Mouse (Mus musculus) midbrain, embryonic 14.5 days (tissue): Measurements from ENCODE around the gene Gm42906. TPM values are rescaled to one million over a fixed set of nuclear protein-coding genes. Genes with fewer than 3 reads are reported as not detected.

Source experiments
- ATAC-seq: fragments of 200-750 bp; cut with Nextera tagmentation; 2 replicates; pipeline ENCODE4 v1.8.0; 2017; ENCODE audit warnings: moderate number of reproducible peaks, moderate library complexity; ENCODE audit not compliant: low FRiP score, low TSS enrichment
- DNase-seq: peaks from one replicate; pipeline ENCODE4 v3.0.0-alpha.2; 2015
- H3K27ac ChIP-seq: fragments of 300-500 bp; sonication (generic); replicated peaks from 2 replicates; pipeline ENCODE4 v1.5.1; 2014; ENCODE audit warnings: mild to moderate bottlenecking, low read depth, low read length, moderate library complexity
- H3K27me3 ChIP-seq: fragments of 300-500 bp; sonication (generic); 2 replicates; pipeline ENCODE4 v1.6.1; 2014; ENCODE audit warnings: low read length, control low read depth, mixed read lengths; ENCODE audit not compliant: control insufficient read depth, insufficient read depth
- H3K36me3 ChIP-seq: fragments of 300-500 bp; sonication (generic); 2 replicates; pipeline ENCODE4 v1.6.1; 2014; ENCODE audit warnings: low read length, control low read depth; ENCODE audit not compliant: control insufficient read depth, insufficient read depth
- H3K4me1 ChIP-seq: fragments of 300-500 bp; sonication (generic); 2 replicates; pipeline ENCODE4 v1.6.1; 2014; ENCODE audit warnings: mild to moderate bottlenecking, antibody characterized with exemption, low read length, control low read depth; ENCODE audit not compliant: control insufficient read depth, insufficient read depth
- H3K4me2 ChIP-seq: fragments of 300-500 bp; sonication (generic); 2 replicates; pipeline ENCODE4 v1.6.1; 2014; ENCODE audit warnings: mild to moderate bottlenecking, low read length, moderate library complexity
- H3K4me3 ChIP-seq: fragments of 300-500 bp; sonication (generic); replicated peaks from 2 replicates; pipeline ENCODE4 v1.5.1; 2014; ENCODE audit warnings: low read depth, low read length
- H3K9ac ChIP-seq: fragments of 300-500 bp; sonication (generic); replicated peaks from 2 replicates; pipeline ENCODE4 v1.6.1; 2014; ENCODE audit warnings: mild to moderate bottlenecking, low read length, moderate library complexity
- H3K9me3 ChIP-seq: fragments of 300-500 bp; sonication (generic); 2 replicates; pipeline ENCODE4 v1.6.1; 2016; ENCODE audit warnings: low read length, control low read depth, mixed read lengths; ENCODE audit not compliant: control insufficient read depth
- whole genome bisulfite sequencing: fragments of 180-500 bp; shearing (Covaris S2); extraction: QIAGEN DNeasy Blood & Tissue Kit; methylation state at CpG from one replicate; pipeline ENCODE4 v1.1.7; 2014; 5-methylcytosine and 5-hydroxymethylcytosine counted together
- polyA plus RNA-seq: library from polyadenylated mRNA; unstranded; fragments of >200 nt; fragmentation: Nextera tagmentation; extraction: Ambion mirVana; gene quantifications from 2 replicates; pipeline ENCODE4 v1.2.1, GENCODE M21; 2014

Gene Gm42906
- polyA plus RNA-seq, 1 experiment from 2014 or later = not detected

GRCm38 (mm10) chr5:151413617-151414016 lies 14.3 kb downstream of the Gm42906 start:
- ATAC-seq (no peak), DNase-seq (no peak)
- Histone ChIP-seq H3K9ac (no peak overlapping the region), H3K27ac (no peak overlapping the region), H3K36me3 (no peaks in the 10 kb centered on the region), H3K4me1 (peaks cover under 1% of the 10 kb centered on the region; the same call in 1 of the 2 replicates), H3K4me2 (no peak overlapping the region), H3K27me3 (no peaks in the 10 kb centered on the region), H3K9me3 (no peaks in the 10 kb centered on the region), H3K4me3 (no peak overlapping the region)
- 63% methylated on average over 3 of the region's 3 CpGs for WGBS

GRCm38 (mm10) chr5:151412666-151413463 lies 15.1 kb downstream of the Gm42906 start:
- Histone ChIP-seq H3K9ac (no peak overlapping the region), H3K4me2 (no peak overlapping the region), H3K27me3 (no peaks in the 10 kb centered on the region), H3K4me1 (peaks cover 6% of the 10 kb centered on the region; the same call in 1 of the 2 replicates), H3K36me3 (no peaks in the 10 kb centered on the region), H3K9me3 (no peaks in the 10 kb centered on the region), H3K27ac (no peak overlapping the region; the same call in 1 of the 2 replicates), H3K4me3 (no peak overlapping the region)
- ATAC-seq (no peak), DNase-seq (no peak)
- 64% methylated on average over 11 of the region's 11 CpGs for WGBS

DNA sequence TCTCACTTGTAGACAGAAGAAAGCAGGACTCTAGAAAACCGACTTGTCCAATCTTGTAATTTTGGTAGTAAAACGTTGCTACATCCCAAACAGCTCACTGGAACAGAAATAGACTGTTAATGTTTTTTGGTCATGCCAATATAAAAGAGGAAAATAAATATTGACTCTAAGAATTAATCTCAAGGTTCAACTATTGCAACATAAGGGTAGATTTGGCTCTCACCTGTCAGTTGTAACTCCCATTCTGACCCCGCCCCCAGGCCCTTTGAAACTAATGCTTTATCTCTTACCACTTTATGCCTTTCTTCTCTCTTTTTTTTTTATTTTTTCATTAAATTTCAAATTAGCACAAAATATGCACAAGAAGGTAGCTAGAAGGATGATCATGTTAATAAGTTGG lies 18.0 kb downstream of the Gm42906 start:
- WGBS = 74% methylated on average over 3 of the region's 3 CpGs

DNA sequence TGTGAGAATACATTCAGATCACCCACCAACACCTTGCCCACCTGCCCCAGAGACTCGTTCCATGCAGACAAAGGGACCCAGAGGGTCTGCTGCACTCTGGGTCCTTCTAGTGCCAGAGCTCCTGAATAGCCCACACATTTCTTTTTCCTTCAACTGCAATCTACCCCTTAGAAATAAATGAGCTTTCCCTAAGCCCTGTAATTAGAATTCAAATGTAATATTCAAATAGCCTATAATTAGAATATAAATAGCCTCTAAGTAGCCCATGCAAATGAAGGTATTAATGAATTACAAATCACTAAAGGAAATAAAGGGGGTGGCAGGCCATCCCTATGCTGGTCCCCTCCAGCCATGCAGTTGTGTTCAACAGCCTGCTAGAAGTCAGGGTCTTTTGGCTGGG lies 18.7 kb downstream of the Gm42906 start:
- Histone ChIP-seq H3K4me3 (no peak overlapping the region), H3K27ac (peak overlapping the region; percentile 68), H3K4me1 (peaks cover 9% of the 10 kb centered on the region; the same call in 1 of the 2 replicates), H3K36me3 (no peaks in the 10 kb centered on the region), H3K27me3 (no peaks in the 10 kb centered on the region), H3K9ac (no peak overlapping the region), H3K4me2 (no peak overlapping the region), H3K9me3 (no peaks in the 10 kb centered on the region)
- peak; percentile 60; the same call in 1 of the 2 replicates for ATAC-seq
- WGBS = 0% methylated on average over 1 of the region's 1 CpGs
- peak; percentile 45 for DNase-seq

More for the DNA sequence above, 18.0 kb downstream of the Gm42906 start:
- no peak overlapping the region for H3K9ac ChIP-seq
- no peak for DNase-seq
- H3K4me2 ChIP-seq = no peak overlapping the region
- no peak for ATAC-seq
- H3K27me3 ChIP-seq = no peaks in the 10 kb centered on the region
- peaks cover 9% of the 10 kb centered on the region; the same call in 1 of the 2 replicates for H3K4me1 ChIP-seq
- H3K4me3 ChIP-seq = no peak overlapping the region
- H3K27ac ChIP-seq = no peak overlapping the region
- H3K9me3 ChIP-seq = no peaks in the 10 kb centered on the region
- H3K36me3 ChIP-seq = no peaks in the 10 kb centered on the region

- no peak overlapping the region for H3K27ac ChIP-seq
- DNase-seq = no peak
- 12% methylated on average over 7 of the region's 7 CpGs for WGBS
Measured at GRCm38 (mm10) chr5:151408124-151408900, 19.7 kb downstream of the Gm42906 start.

GRCm38 (mm10) chr5:151407493-151407892 lies 20.5 kb downstream of the Gm42906 start:
- Histone ChIP-seq H3K4me2 (no peak overlapping the region), H3K9me3 (no peaks in the 10 kb centered on the region), H3K9ac (no peak overlapping the region), H3K27me3 (no peaks in the 10 kb centered on the region), H3K36me3 (no peaks in the 10 kb centered on the region), H3K27ac (no peak overlapping the region), H3K4me1 (peaks cover 9% of the 10 kb centered on the region; the same call in 1 of the 2 replicates), H3K4me3 (no peak overlapping the region)
- 96% methylated on average over 3 of the region's 3 CpGs for WGBS
- DNase-seq (no peak), ATAC-seq (no peak)

More at GRCm38 (mm10) chr5:151408124-151408900, 19.7 kb downstream of the Gm42906 start:
- Histone ChIP-seq H3K4me3 (no peak overlapping the region), H3K36me3 (no peaks in the 10 kb centered on the region), H3K4me1 (peaks cover 9% of the 10 kb centered on the region; the same call in 1 of the 2 replicates), H3K9me3 (no peaks in the 10 kb centered on the region), H3K4me2 (no peak overlapping the region), H3K27me3 (no peaks in the 10 kb centered on the region), H3K9ac (no peak overlapping the region)
- ATAC-seq = peak; percentile 39; the same call in 1 of the 2 replicates

DNA sequence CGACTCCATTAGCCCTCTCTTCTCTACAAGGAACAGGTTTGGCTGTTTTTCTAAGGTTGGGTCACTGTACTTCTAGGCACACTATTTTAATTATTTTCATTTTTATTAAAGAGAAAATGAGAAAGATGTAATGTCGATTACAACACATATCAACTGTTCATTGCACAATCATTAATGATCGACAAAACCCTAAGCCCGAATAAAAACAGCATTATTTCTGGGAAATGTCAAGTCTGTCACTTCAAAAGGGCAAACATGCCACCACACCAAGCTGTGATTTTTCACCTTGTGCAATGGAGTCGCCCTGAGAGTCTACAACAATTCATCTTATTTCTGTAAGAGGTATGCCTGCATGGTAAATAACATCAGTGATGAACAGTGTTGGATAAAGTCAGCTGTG lies 21.7 kb downstream of the Gm42906 start:
- H3K4me3 ChIP-seq = no peak overlapping the region
- no peak for DNase-seq
- H3K36me3 ChIP-seq = no peaks in the 10 kb centered on the region
- no peak for ATAC-seq
- H3K4me1 ChIP-seq = peaks cover 9% of the 10 kb centered on the region; the same call in 1 of the 2 replicates
- no peaks in the 10 kb centered on the region for H3K9me3 ChIP-seq
- no peak overlapping the region for H3K9ac ChIP-seq
- H3K27ac ChIP-seq = no peak overlapping the region
- no peak overlapping the region for H3K4me2 ChIP-seq
- H3K27me3 ChIP-seq = no peaks in the 10 kb centered on the region
- 92% methylated on average over 5 of the region's 5 CpGs for WGBS

DNA sequence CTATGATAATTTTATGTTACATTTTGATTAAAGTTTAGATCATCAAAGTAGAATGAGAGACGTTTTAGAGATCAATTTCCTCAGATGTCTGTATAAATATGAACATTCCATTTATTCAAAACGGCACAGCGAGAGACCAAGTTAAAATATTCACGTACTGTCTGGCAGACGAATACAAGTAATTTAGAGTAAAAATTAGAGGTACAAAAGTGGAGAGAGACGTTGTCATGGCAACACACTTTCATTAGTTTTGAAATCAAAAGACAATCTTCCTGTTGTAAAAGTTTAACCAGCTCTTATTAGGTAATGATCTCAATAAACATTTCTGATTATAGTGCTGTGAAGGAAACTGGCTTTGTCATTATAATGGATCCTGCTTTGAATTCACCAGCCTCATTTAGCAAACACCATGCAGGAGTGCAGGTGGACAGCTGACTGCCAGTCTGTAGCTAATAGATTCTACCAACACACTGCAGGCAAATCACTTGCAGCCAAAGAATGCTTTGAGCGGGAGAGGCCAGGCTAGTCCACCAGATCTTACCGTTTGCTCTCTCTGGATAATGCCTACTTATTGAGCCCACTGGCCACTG lies 22.6 kb downstream of the Gm42906 start:
- no peaks in the 10 kb centered on the region for H3K9me3 ChIP-seq
- H3K4me2 ChIP-seq = no peak overlapping the region
- WGBS = 51% methylated on average over 8 of the region's 8 CpGs
- H3K36me3 ChIP-seq = no peaks in the 10 kb centered on the region
- 0 out of 2 replicates have a peak, but pooled peaks have one; percentile 19 for ATAC-seq
- no peak overlapping the region for H3K9ac ChIP-seq
- peak; percentile 49 for DNase-seq
- H3K4me3 ChIP-seq = no peak overlapping the region
- H3K27me3 ChIP-seq = no peaks in the 10 kb centered on the region
- H3K4me1 ChIP-seq = peaks cover 9% of the 10 kb centered on the region; the same call in 1 of the 2 replicates
- 0 out of 2 replicates have a peak overlapping the region, but pooled peaks have one; percentile 26 for H3K27ac ChIP-seq
